Mouse (Mus musculus): Measurements from ENCODE around the gene Lpp. TPM values are rescaled to one million over a fixed set of nuclear protein-coding genes. Genes with fewer than 3 reads are reported as not detected.

The Lpp gene
- polyA plus RNA-seq, 1 experiment from 2014 or later, result 10.7 TPM

GRCm38 (mm10) chr16:24859509-24860140, 466.3 kb downstream of the Lpp start:
- no peaks in the 10 kb centered on the region for H3K9me3 ChIP-seq (ENCODE audit: low read length)
- H3K4me3 ChIP-seq (ENCODE audit: low read depth, low read length), result no peak overlapping the region
- H3K36me3 ChIP-seq (replicated peaks; ENCODE audit: insufficient read depth, low read length), result no peaks in the 10 kb centered on the region
- no peak overlapping the region for H3K27ac ChIP-seq (ENCODE audit: low read depth)
- 61% methylated on average over 9 of the region's 9 CpGs for WGBS (ENCODE audit: insufficient replicate concordance)
- no peak overlapping the region for H3K9ac ChIP-seq (replicated peaks)
- no peaks in the 10 kb centered on the region for H3K4me1 ChIP-seq (ENCODE audit: insufficient read depth)
- DNase-seq, result no peak
- TF ChIP-seq CTCF (IDR thresholded peaks at IDR 0.05; ENCODE audit: low read depth) (no peak), EP300 (IDR thresholded peaks at IDR 0.05; ENCODE audit: low read depth) (no peak)
- H3K4me2 ChIP-seq (ENCODE audit: low read depth, low read length), result no peak overlapping the region
- H3K27me3 ChIP-seq (ENCODE audit: insufficient read depth, low read length), result no peaks in the 10 kb centered on the region
- no peak for ATAC-seq

GRCm38 (mm10) chr16:24860445-24860844, 467.1 kb downstream of the Lpp start:
- H3K9ac ChIP-seq (replicated peaks), result no peak overlapping the region

GRCm38 (mm10) chr16:24861374-24861773, 468.1 kb downstream of the Lpp start:
- no peak for DNase-seq
- no peak for ATAC-seq
- Histone ChIP-seq H3K4me1 (ENCODE audit: insufficient read depth) (no peaks in the 10 kb centered on the region), H3K27me3 (ENCODE audit: insufficient read depth, low read length) (no peaks in the 10 kb centered on the region), H3K9ac (replicated peaks) (no peak overlapping the region), H3K4me2 (ENCODE audit: low read depth, low read length) (no peak overlapping the region), H3K27ac (ENCODE audit: low read depth) (no peak overlapping the region), H3K36me3 (replicated peaks; ENCODE audit: insufficient read depth, low read length) (no peaks in the 10 kb centered on the region), H3K9me3 (ENCODE audit: low read length) (no peaks in the 10 kb centered on the region), H3K4me3 (ENCODE audit: low read depth, low read length) (no peak overlapping the region)
- WGBS (ENCODE audit: insufficient replicate concordance), result 89% methylated on average over 5 of the region's 5 CpGs
- no peak for TF ChIP-seq CTCF (IDR thresholded peaks at IDR 0.05; ENCODE audit: low read depth)
- TF ChIP-seq EP300 (IDR thresholded peaks at IDR 0.05; ENCODE audit: low read depth), result no peak

More at GRCm38 (mm10) chr16:24860445-24860844, 467.1 kb downstream of the Lpp start:
- TF ChIP-seq EP300 (IDR thresholded peaks at IDR 0.05; ENCODE audit: low read depth) (no peak), CTCF (IDR thresholded peaks at IDR 0.05; ENCODE audit: low read depth) (no peak)
- no peaks in the 10 kb centered on the region for H3K4me1 ChIP-seq (ENCODE audit: insufficient read depth)
- H3K9me3 ChIP-seq (ENCODE audit: low read length), result no peaks in the 10 kb centered on the region
- ATAC-seq (no peak), DNase-seq (no peak)
- no peak overlapping the region for H3K4me3 ChIP-seq (ENCODE audit: low read depth, low read length)
- no peak overlapping the region for H3K27ac ChIP-seq (ENCODE audit: low read depth)
- no peaks in the 10 kb centered on the region for H3K36me3 ChIP-seq (replicated peaks; ENCODE audit: insufficient read depth, low read length)
- WGBS (ENCODE audit: insufficient replicate concordance), result 66% methylated on average over 7 of the region's 7 CpGs
- no peaks in the 10 kb centered on the region for H3K27me3 ChIP-seq (ENCODE audit: insufficient read depth, low read length)
- no peak overlapping the region for H3K4me2 ChIP-seq (ENCODE audit: low read depth, low read length)

GRCm38 (mm10) chr16:24874235-24874634, 480.9 kb downstream of the Lpp start:
- no peak overlapping the region for H3K9ac ChIP-seq (replicated peaks)
- TF ChIP-seq EP300 (IDR thresholded peaks at IDR 0.05; ENCODE audit: low read depth) (peak; percentile 64; the same call in 1 of the 2 replicates), CTCF (IDR thresholded peaks at IDR 0.05; ENCODE audit: low read depth) (peak; percentile 51)
- peaks cover 26% of the 10 kb centered on the region for H3K4me1 ChIP-seq (ENCODE audit: insufficient read depth)
- DNase-seq (peak; percentile 73), ATAC-seq (peak; percentile 79)
- no peak overlapping the region; the same call in 1 of the 2 replicates for H3K4me2 ChIP-seq (ENCODE audit: low read depth, low read length)
- H3K36me3 ChIP-seq (replicated peaks; ENCODE audit: insufficient read depth, low read length), result no peaks in the 10 kb centered on the region
- H3K9me3 ChIP-seq (ENCODE audit: low read length), result peaks cover 5% of the 10 kb centered on the region
- H3K27me3 ChIP-seq (ENCODE audit: insufficient read depth, low read length), result no peaks in the 10 kb centered on the region
- WGBS (ENCODE audit: insufficient replicate concordance), result 44% methylated on average over 4 of the region's 4 CpGs
- H3K4me3 ChIP-seq (ENCODE audit: low read depth, low read length), result no peak overlapping the region
- peak overlapping the region; percentile 78 for H3K27ac ChIP-seq (ENCODE audit: low read depth)

- no peak overlapping the region for H3K9ac ChIP-seq (replicated peaks)
- H3K27ac ChIP-seq (ENCODE audit: low read depth), result no peak overlapping the region
- no peak for ATAC-seq
- H3K4me2 ChIP-seq (ENCODE audit: low read depth, low read length), result no peak overlapping the region
- no peaks in the 10 kb centered on the region for H3K36me3 ChIP-seq (replicated peaks; ENCODE audit: insufficient read depth, low read length)
- H3K9me3 ChIP-seq (ENCODE audit: low read length), result peaks cover 5% of the 10 kb centered on the region
- WGBS (ENCODE audit: insufficient replicate concordance), result 92% methylated on average over 1 of the region's 1 CpGs
- H3K4me3 ChIP-seq (ENCODE audit: low read depth, low read length), result no peak overlapping the region
- no peak for DNase-seq
- no peak for TF ChIP-seq EP300 (IDR thresholded peaks at IDR 0.05; ENCODE audit: low read depth)
- no peak for TF ChIP-seq CTCF (IDR thresholded peaks at IDR 0.05; ENCODE audit: low read depth)
- H3K4me1 ChIP-seq (ENCODE audit: insufficient read depth), result peaks cover 26% of the 10 kb centered on the region
- no peaks in the 10 kb centered on the region for H3K27me3 ChIP-seq (ENCODE audit: insufficient read depth, low read length)
Measured at GRCm38 (mm10) chr16:24875661-24876060, 482.4 kb downstream of the Lpp start.

GRCm38 (mm10) chr16:24878977-24879376, 485.7 kb downstream of the Lpp start:
- H3K4me1 ChIP-seq (ENCODE audit: insufficient read depth), result peaks cover 26% of the 10 kb centered on the region
- no peak overlapping the region for H3K9ac ChIP-seq (replicated peaks)
- no peaks in the 10 kb centered on the region for H3K36me3 ChIP-seq (replicated peaks; ENCODE audit: insufficient read depth, low read length)
- peak overlapping the region; percentile 64 for H3K27ac ChIP-seq (ENCODE audit: low read depth)
- TF ChIP-seq EP300 (IDR thresholded peaks at IDR 0.05; ENCODE audit: low read depth) (peak; percentile 54), CTCF (IDR thresholded peaks at IDR 0.05; ENCODE audit: low read depth) (no peak)
- no peak overlapping the region for H3K4me2 ChIP-seq (ENCODE audit: low read depth, low read length)
- WGBS (ENCODE audit: insufficient replicate concordance), result 50% methylated on average over 4 of the region's 4 CpGs
- no peak for DNase-seq
- H3K27me3 ChIP-seq (ENCODE audit: insufficient read depth, low read length), result no peaks in the 10 kb centered on the region
- H3K4me3 ChIP-seq (ENCODE audit: low read depth, low read length), result no peak overlapping the region
- H3K9me3 ChIP-seq (ENCODE audit: low read length), result no peaks in the 10 kb centered on the region
- peak; percentile 72 for ATAC-seq

All from liver, postnatal 0 days (tissue).